ENCODE assay signal across 13 mouse cellular contexts in genomic region chr6:115888296-115888695, GRCm38 (mm10). TPM values are rescaled to one million over a fixed set of nuclear protein-coding genes. Genes with fewer than 3 reads are reported as not detected.
A peak's percentile ranks its signal among the peaks of the same experiment; 100 is the strongest.
DNase-seq lines count a peak whose midpoint lies in the region; ATAC-seq and TF ChIP-seq lines count a peak whose summit lies in the region.
"Had no signal": no experiment of that assay in that cellular context is flagged by ENCODE, and none has a peak within 500 bp of the region (broad histone marks: within the 10 kb centered on the region; RNA-seq: fewer than 3 reads in every experiment).

No protein-coding gene starts in this region.

- no peak overlapping the region for H3K9ac ChIP-seq in forebrain, embryonic 11.5 days (ENCODE audit: low read length)
- H3K9ac ChIP-seq in forebrain, embryonic 12.5 days, result no peak overlapping the region
- no peak overlapping the region for H3K9ac ChIP-seq in midbrain, embryonic 13.5 days (replicated peaks)
- H3K9ac ChIP-seq in stomach, postnatal 0 days (ENCODE audit: low read length), result no peak overlapping the region
- H3K9ac ChIP-seq: midbrain, embryonic 12.5 days had no signal

- TF ChIP-seq EP300 in stomach, postnatal 0 days (optimal IDR thresholded peaks at IDR 0.05), result no peak

- no peak overlapping the region for H3K27ac ChIP-seq in forebrain, embryonic 11.5 days (ENCODE audit: low read depth, low read length)
- H3K27ac ChIP-seq in forebrain, embryonic 12.5 days, result no peak overlapping the region
- H3K27ac ChIP-seq in midbrain, embryonic 10.5 days (replicated peaks), result no peak overlapping the region
- H3K27ac ChIP-seq in midbrain, embryonic 13.5 days, result no peak overlapping the region
- no peak overlapping the region for H3K27ac ChIP-seq in stomach, postnatal 0 days (replicated peaks)
- H3K27ac ChIP-seq: midbrain, embryonic 12.5 days had no signal

- 93% methylated on average over 3 of the region's 3 CpGs for WGBS in forebrain, embryonic 11.5 days
- WGBS in forebrain, embryonic 12.5 days, result 96% methylated on average over 3 of the region's 3 CpGs
- 95% methylated on average over 3 of the region's 3 CpGs for WGBS in midbrain, embryonic 10.5 days
- 97% methylated on average over 3 of the region's 3 CpGs for WGBS in midbrain, embryonic 13.5 days
- WGBS in stomach, postnatal 0 days, result 97% methylated on average over 3 of the region's 3 CpGs

- intact Hi-C loops in left cerebral cortex, postnatal 14 days (cut with DNase I), result no loop called here

- no peaks in the 10 kb centered on the region for H3K27me3 ChIP-seq in forebrain, embryonic 11.5 days (ENCODE audit: control insufficient read depth, insufficient read depth, low read length)
- no peaks in the 10 kb centered on the region for H3K27me3 ChIP-seq in forebrain, embryonic 12.5 days
- no peaks in the 10 kb centered on the region for H3K27me3 ChIP-seq in midbrain, embryonic 10.5 days (ENCODE audit: low read depth, poor library complexity, severe bottlenecking)
- peaks cover 4% of the 10 kb centered on the region; the same call in 1 of the 2 replicates for H3K27me3 ChIP-seq in midbrain, embryonic 13.5 days
- H3K27me3 ChIP-seq in stomach, postnatal 0 days (ENCODE audit: control insufficient read depth, insufficient read depth, low read length), result no peaks in the 10 kb centered on the region
- H3K27me3 ChIP-seq: Patski had no signal

- no peaks in the 10 kb centered on the region for H3K9me3 ChIP-seq in forebrain, embryonic 11.5 days (ENCODE audit: control insufficient read depth, low read length)
- 0 out of 2 replicates have a peak, but pooled peaks cover 4% of the 10 kb centered on the region for H3K9me3 ChIP-seq in forebrain, embryonic 12.5 days
- peaks cover 4% of the 10 kb centered on the region; the same call in 1 of the 2 replicates for H3K9me3 ChIP-seq in midbrain, embryonic 10.5 days (replicated peaks)
- peaks cover 3% of the 10 kb centered on the region; the same call in 1 of the 2 replicates for H3K9me3 ChIP-seq in midbrain, embryonic 13.5 days
- no peaks in the 10 kb centered on the region for H3K9me3 ChIP-seq in stomach, postnatal 0 days (ENCODE audit: control insufficient read depth, low read length)

- DNase-seq in forebrain, embryonic 11.5 days (ENCODE audit: low spot score), result peak; percentile 65
- DNase-seq in midbrain, embryonic 10.5 days (ENCODE audit: low spot score), result peak; percentile 33
- peak; percentile 22 for DNase-seq in embryo, embryonic 11 days
- peak; percentile 30 for DNase-seq in stomach, postnatal 0 days (ENCODE audit: low spot score)
- no peak for DNase-seq in left cerebral cortex, postnatal 14 days (ENCODE audit: low spot score in 2 of 2)
- DNase-seq: kidney, adult 11 months had no signal

- 0 out of 2 replicates have a peak, but pooled peaks cover 5% of the 10 kb centered on the region for H3K4me1 ChIP-seq in forebrain, embryonic 11.5 days (replicated peaks; ENCODE audit: control insufficient read depth, insufficient read depth, low read length)
- H3K4me1 ChIP-seq in forebrain, embryonic 12.5 days, result peaks cover 23% of the 10 kb centered on the region
- H3K4me1 ChIP-seq in midbrain, embryonic 10.5 days, result peaks cover 19% of the 10 kb centered on the region
- H3K4me1 ChIP-seq in midbrain, embryonic 13.5 days (replicated peaks), result peaks cover 24% of the 10 kb centered on the region
- H3K4me1 ChIP-seq in stomach, postnatal 0 days (replicated peaks; ENCODE audit: control insufficient read depth, insufficient read depth), result no peaks in the 10 kb centered on the region

- H3K4me3 ChIP-seq in forebrain, embryonic 11.5 days (ENCODE audit: low read depth, low read length), result no peak overlapping the region
- no peak overlapping the region for H3K4me3 ChIP-seq in forebrain, embryonic 12.5 days (replicated peaks)
- H3K4me3 ChIP-seq in midbrain, embryonic 10.5 days, result no peak overlapping the region
- H3K4me3 ChIP-seq in midbrain, embryonic 13.5 days (replicated peaks), result no peak overlapping the region
- no peak overlapping the region for H3K4me3 ChIP-seq in stomach, postnatal 0 days (ENCODE audit: low read depth, low read length)
- H3K4me3 ChIP-seq: midbrain, embryonic 12.5 days had no signal

- TF ChIP-seq CTCF in stomach, postnatal 0 days (IDR thresholded peaks at IDR 0.05; ENCODE audit: low read depth), result peak; percentile 70

- no peak for ATAC-seq in forebrain, embryonic 11.5 days (replicated peaks; ENCODE audit: low FRiP score)
- ATAC-seq in forebrain, embryonic 12.5 days (ENCODE audit: low FRiP score), result no peak
- no peak for ATAC-seq in midbrain, embryonic 13.5 days
- ATAC-seq in stomach, postnatal 0 days (ENCODE audit: low FRiP score, low TSS enrichment), result no peak
- ATAC-seq in monocyte, adult 5-6 weeks (replicated peaks; ENCODE audit: insufficient number of reproducible peaks, low FRiP score, low TSS enrichment, poor library complexity, severe bottlenecking), result no peak
- ATAC-seq: Patski had no signal

- no peak overlapping the region for H3K4me2 ChIP-seq in forebrain, embryonic 11.5 days (ENCODE audit: low read depth, low read length, severe bottlenecking)
- H3K4me2 ChIP-seq in forebrain, embryonic 12.5 days, result no peak overlapping the region
- H3K4me2 ChIP-seq in midbrain, embryonic 13.5 days (replicated peaks), result no peak overlapping the region
- no peak overlapping the region for H3K4me2 ChIP-seq in stomach, postnatal 0 days (replicated peaks; ENCODE audit: low read depth)
- H3K4me2 ChIP-seq: midbrain, embryonic 12.5 days had no signal

- peaks cover 2% of the 10 kb centered on the region; the same call in 1 of the 2 replicates for H3K36me3 ChIP-seq in forebrain, embryonic 11.5 days (ENCODE audit: control insufficient read depth, insufficient read depth, low read length)
- H3K36me3 ChIP-seq in forebrain, embryonic 12.5 days (replicated peaks), result peaks cover 51% of the 10 kb centered on the region
- H3K36me3 ChIP-seq in midbrain, embryonic 10.5 days, result peaks cover 69% of the 10 kb centered on the region
- peaks cover 54% of the 10 kb centered on the region for H3K36me3 ChIP-seq in midbrain, embryonic 13.5 days
- peaks cover 8% of the 10 kb centered on the region; the same call in 1 of the 2 replicates for H3K36me3 ChIP-seq in stomach, postnatal 0 days (ENCODE audit: control insufficient read depth, insufficient read depth, low read length)

RNA-seq across cellular contexts. Expression of gene Ift122, which starts 35.0 kb away (rescaled TPM):
- polyA plus RNA-seq in forebrain, embryonic 11.5 days (2014; fragmentation: Nextera tagmentation; extraction: Ambion mirVana), result 29.0 and 29.6 TPM in 2 replicates
- 29.9 and 30.5 TPM in 2 replicates for polyA plus RNA-seq in forebrain, embryonic 12.5 days (2016; fragmentation: Nextera tagmentation; extraction: Ambion mirVana)
- polyA plus RNA-seq in midbrain, embryonic 10.5 days (2016; fragmentation: Nextera tagmentation; extraction: Ambion mirVana), result 26.8 and 29.6 TPM in 2 replicates
- polyA plus RNA-seq in midbrain, embryonic 13.5 days (2015; fragmentation: Nextera tagmentation; extraction: Ambion mirVana), result 25.8 and 28.8 TPM in 2 replicates
- 4.9 and 5.3 TPM in 2 replicates for polyA plus RNA-seq in stomach, postnatal 0 days (2015; fragmentation: Nextera tagmentation; extraction: Ambion mirVana)
- 10 to 100 TPM; 31.6 to 35.1 TPM for total RNA-seq in left cerebral cortex, postnatal 14 days (2021)
- total RNA-seq in monocyte, adult 5-6 weeks (2017), result 1.1 to 1.2 TPM (median 1.1 TPM) in 3 replicates

RNA-seq across cellular contexts. Expression of gene Mbd4, which starts 35.1 kb away (rescaled TPM):
- polyA plus RNA-seq in forebrain, embryonic 11.5 days (2014; fragmentation: Nextera tagmentation; extraction: Ambion mirVana), result 32.0 and 37.5 TPM in 2 replicates
- polyA plus RNA-seq in forebrain, embryonic 12.5 days (2016; fragmentation: Nextera tagmentation; extraction: Ambion mirVana), result 28.7 TPM in 2 replicates
- polyA plus RNA-seq in midbrain, embryonic 10.5 days (2016; fragmentation: Nextera tagmentation; extraction: Ambion mirVana), result 29.6 and 32.3 TPM in 2 replicates
- 14.5 and 14.9 TPM in 2 replicates for polyA plus RNA-seq in midbrain, embryonic 13.5 days (2015; fragmentation: Nextera tagmentation; extraction: Ambion mirVana)
- polyA plus RNA-seq in stomach, postnatal 0 days (2015; fragmentation: Nextera tagmentation; extraction: Ambion mirVana), result 4.1 and 4.8 TPM in 2 replicates
- 1 to 10 TPM; 7.4 to 8.1 TPM for total RNA-seq in left cerebral cortex, postnatal 14 days (2021)
- 9.7 to 13.3 TPM (median 11.5 TPM) in 3 replicates for total RNA-seq in monocyte, adult 5-6 weeks (2017)

RNA-seq across cellular contexts. Expression of gene Rho, which starts 43.3 kb away (rescaled TPM):
- polyA plus RNA-seq in forebrain, embryonic 11.5 days (2014; fragmentation: Nextera tagmentation; extraction: Ambion mirVana), result 0.09 TPM in 2 replicates
- polyA plus RNA-seq in forebrain, embryonic 12.5 days (2016; fragmentation: Nextera tagmentation; extraction: Ambion mirVana), result 0.43 TPM in 1 of 2 replicates, not detected in the other
- polyA plus RNA-seq in midbrain, embryonic 10.5 days (2016; fragmentation: Nextera tagmentation; extraction: Ambion mirVana), result 0.17 and 0.20 TPM in 2 replicates
- 0.05 and 0.21 TPM in 2 replicates for polyA plus RNA-seq in midbrain, embryonic 13.5 days (2015; fragmentation: Nextera tagmentation; extraction: Ambion mirVana)
- polyA plus RNA-seq in stomach, postnatal 0 days (2015; fragmentation: Nextera tagmentation; extraction: Ambion mirVana), result 0.10 TPM in 2 replicates
- total RNA-seq in left cerebral cortex, postnatal 14 days (2021), result under 1 TPM; 0.25 to 0.64 TPM
- total RNA-seq in monocyte, adult 5-6 weeks (2017), result not detected in 3 replicates
- polyA plus RNA-seq: midbrain, embryonic 12.5 days had no signal

RNA-seq across cellular contexts. Expression of gene Efcab12, which starts 50.1 kb away (rescaled TPM):
- polyA plus RNA-seq in forebrain, embryonic 11.5 days (2014; fragmentation: Nextera tagmentation; extraction: Ambion mirVana), result 1.5 and 2.1 TPM in 2 replicates
- polyA plus RNA-seq in forebrain, embryonic 12.5 days (2016; fragmentation: Nextera tagmentation; extraction: Ambion mirVana), result 1.7 and 2.3 TPM in 2 replicates
- polyA plus RNA-seq in midbrain, embryonic 10.5 days (2016; fragmentation: Nextera tagmentation; extraction: Ambion mirVana), result 1.7 and 2.2 TPM in 2 replicates
- 2.2 and 3.2 TPM in 2 replicates for polyA plus RNA-seq in midbrain, embryonic 13.5 days (2015; fragmentation: Nextera tagmentation; extraction: Ambion mirVana)
- 0.17 and 0.29 TPM in 2 replicates for polyA plus RNA-seq in stomach, postnatal 0 days (2015; fragmentation: Nextera tagmentation; extraction: Ambion mirVana)
- total RNA-seq in left cerebral cortex, postnatal 14 days (2021), result 1 to 10 TPM; 3.4 to 4.8 TPM
- not detected in 3 replicates for total RNA-seq in monocyte, adult 5-6 weeks (2017)

RNA-seq across cellular contexts. Expression of gene H1foo, which starts 56.4 kb away (rescaled TPM):
- polyA plus RNA-seq in forebrain, embryonic 11.5 days (2014; fragmentation: Nextera tagmentation; extraction: Ambion mirVana), result not detected in 2 replicates
- polyA plus RNA-seq in forebrain, embryonic 12.5 days (2016; fragmentation: Nextera tagmentation; extraction: Ambion mirVana), result not detected in 2 replicates
- polyA plus RNA-seq in midbrain, embryonic 10.5 days (2016; fragmentation: Nextera tagmentation; extraction: Ambion mirVana), result not detected in 2 replicates
- not detected in 2 replicates for polyA plus RNA-seq in midbrain, embryonic 13.5 days (2015; fragmentation: Nextera tagmentation; extraction: Ambion mirVana)
- polyA plus RNA-seq in stomach, postnatal 0 days (2015; fragmentation: Nextera tagmentation; extraction: Ambion mirVana), result not detected in 2 replicates
- total RNA-seq in left cerebral cortex, postnatal 14 days (2021), result not detected
- total RNA-seq in monocyte, adult 5-6 weeks (2017), result not detected in 3 replicates
- polyA plus RNA-seq: embryonic facial prominence, embryonic 14.5 days; midbrain, embryonic 12.5 days; Patski; stomach, embryonic 16.5 days had no signal

Comparison
In these comparisons a context has a peak if more than half of its experiments do, and no peak if none do; other contexts are left out.
1. DNase-seq: peak in forebrain, embryonic 11.5 days (single experiment), midbrain, embryonic 10.5 days (single experiment), embryo, embryonic 11 days (single experiment) and stomach, postnatal 0 days (single experiment); none in left cerebral cortex, postnatal 14 days (0 of 2).